Mouse (Mus musculus): Measurements from ENCODE around the gene Ralgds.

GRCm38 (mm10) chr2:28552301-28552700, 39.4 kb downstream of the Ralgds start:
- no peak for TF ChIP-seq CTCF (IDR thresholded peaks at IDR 0.05; ENCODE audit: control insufficient read depth, insufficient read depth, low read length)
- no peak for TF ChIP-seq POLR2A (IDR thresholded peaks at IDR 0.05; ENCODE audit: borderline replicate concordance, control insufficient read depth, low read depth, low read length)

Data from bone marrow, adult 2 months (tissue).